ENCODE assay signal across 30 mouse cellular contexts in genomic region chr13:9127715-9128114, GRCm38 (mm10). TPM values are rescaled to one million over a fixed set of nuclear protein-coding genes. Genes with fewer than 3 reads are reported as not detected.
DNase-seq lines count a peak whose midpoint lies in the region; ATAC-seq and TF ChIP-seq lines count a peak whose summit lies in the region.
"Had no signal": no experiment of that assay in that cellular context is flagged by ENCODE, and none has a peak within 500 bp of the region (broad histone marks: within the 10 kb centered on the region; RNA-seq: fewer than 3 reads in every experiment).

No protein-coding gene starts in this region.

- peaks cover 32% of the 10 kb centered on the region for H3K79me2 ChIP-seq in myocyte (ENCODE audit: control insufficient read depth, insufficient read depth)

- TF ChIP-seq POLR2A in myocyte (IDR thresholded peaks at IDR 0.05; ENCODE audit: insufficient read length, low read depth): no peak

- peak overlapping the region; percentile 32 to 39; a peak in 3 of 4 replicates for H3K4me3 ChIP-seq in heart, embryonic 14.5 days (ENCODE audit: control insufficient read depth in 1 of 2, insufficient read depth in 1 of 2, low read depth in 1 of 2, low read length in 2 of 2)
- H3K4me3 ChIP-seq in myocyte: no peak overlapping the region
- H3K4me3 ChIP-seq: embryonic facial prominence, embryonic 15.5 days; hindbrain, embryonic 15.5 days; limb, embryonic 13.5 days; liver, embryonic 13.5 days; midbrain, embryonic 13.5 days; neural tube, embryonic 13.5 days had no signal

- H3K9ac ChIP-seq in heart, embryonic 14.5 days (ENCODE audit: low read length): peak overlapping the region; percentile 71
- H3K9ac ChIP-seq: embryonic facial prominence, embryonic 15.5 days; hindbrain, embryonic 15.5 days; limb, embryonic 13.5 days; liver, embryonic 13.5 days; midbrain, embryonic 13.5 days; neural tube, embryonic 13.5 days had no signal

- no peaks in the 10 kb centered on the region for H3K9me3 ChIP-seq in heart, embryonic 14.5 days (ENCODE audit: control insufficient read depth, low read length)
- H3K9me3 ChIP-seq: embryonic facial prominence, embryonic 15.5 days; G1E; hindbrain, embryonic 15.5 days; limb, embryonic 13.5 days; liver, embryonic 13.5 days; midbrain, embryonic 13.5 days; neural tube, embryonic 13.5 days had no signal

- peaks cover 5 to 24% of the 10 kb centered on the region in 2 experiments for H3K4me1 ChIP-seq in heart, embryonic 14.5 days (ENCODE audit: control insufficient read depth in 2 of 2, insufficient read depth in 2 of 2, low read length in 2 of 2)
- H3K4me1 ChIP-seq: embryonic facial prominence, embryonic 15.5 days; hindbrain, embryonic 15.5 days; limb, embryonic 13.5 days; midbrain, embryonic 13.5 days; neural tube, embryonic 13.5 days had no signal

- ATAC-seq in heart, embryonic 14.5 days (ENCODE audit: insufficient number of reproducible peaks, insufficient read depth, low FRiP score, low read depth): peak; percentile 68; the same call in 1 of the 2 replicates
- ATAC-seq: forebrain, embryonic 14.5 days; midbrain, embryonic 13.5 days; Patski had no signal

- H3ac ChIP-seq in myocyte (ENCODE audit: control insufficient read depth, insufficient read length): no peak overlapping the region

- no peaks in the 10 kb centered on the region for H3K27me3 ChIP-seq in heart, embryonic 14.5 days (ENCODE audit: control insufficient read depth, insufficient read depth, low read length)
- H3K27me3 ChIP-seq in myocyte (ENCODE audit: control insufficient read depth, insufficient read depth, insufficient read length): no peaks in the 10 kb centered on the region
- H3K27me3 ChIP-seq: CH12.LX; embryonic facial prominence, embryonic 15.5 days; hindbrain, embryonic 15.5 days; limb, embryonic 13.5 days; liver, embryonic 13.5 days; midbrain, embryonic 13.5 days; neural tube, embryonic 13.5 days; Patski had no signal

- DNase-seq in kidney, adult 9 months: peak; percentile 23
- no peak for DNase-seq in kidney, postnatal 4 days
- peak; percentile 49 for DNase-seq in heart, adult 8-10 months (ENCODE audit: low spot score)
- DNase-seq in thymus, postnatal 10 days (ENCODE audit: low spot score in 2 of 2): no peak
- DNase-seq in cerebellum, postnatal 25 days: no peak
- DNase-seq in cerebellum, adult 9-10 months: no peak
- DNase-seq: adrenal gland, adult 2 months; B cell, adult 2 months; cerebellum, adult 11-12 months; cerebellum, postnatal 36 days; embryo, embryonic 11 days; gastrocnemius, postnatal 25 days; kidney, adult 2 months; kidney, postnatal 10 days; layer of hippocampus, postnatal 36 days; liver, embryonic 13.5 days; lung, adult 2 months; right cerebral cortex, postnatal 4 days; thymus, adult 18-20 months had no signal

- peak overlapping the region; percentile 68 for H3K4me2 ChIP-seq in heart, embryonic 14.5 days (ENCODE audit: low read length)
- H3K4me2 ChIP-seq in myocyte (ENCODE audit: low read depth): peak overlapping the region; percentile 37
- H3K4me2 ChIP-seq: embryonic facial prominence, embryonic 15.5 days; hindbrain, embryonic 15.5 days; limb, embryonic 13.5 days; liver, embryonic 13.5 days; midbrain, embryonic 13.5 days; neural tube, embryonic 13.5 days had no signal

- WGBS in heart, embryonic 14.5 days: 32% methylated on average over 4 of the region's 4 CpGs

- H3K36me3 ChIP-seq in heart, embryonic 14.5 days (ENCODE audit: control insufficient read depth, insufficient read depth, low read length): peaks cover 77% of the 10 kb centered on the region
- peaks cover 59% of the 10 kb centered on the region for H3K36me3 ChIP-seq in myocyte (ENCODE audit: control insufficient read depth, insufficient read depth)

- peak overlapping the region; percentile 91 to 93 for H3K27ac ChIP-seq in heart, embryonic 14.5 days (replicated peaks in 1 of 2; ENCODE audit: control insufficient read depth in 1 of 2, insufficient read depth in 1 of 2, low read depth in 2 of 2, low read length in 2 of 2)
- H3K27ac ChIP-seq: embryonic facial prominence, embryonic 15.5 days; hindbrain, embryonic 15.5 days; limb, embryonic 13.5 days; liver, embryonic 13.5 days; midbrain, embryonic 13.5 days; neural tube, embryonic 13.5 days had no signal

TF ChIP-seq in myocyte, 11 proteins besides CTCF, POLR2A, EP300 and RAD21:
- TF ChIP-seq TCF12 (IDR thresholded peaks at IDR 0.05; ENCODE audit: insufficient read depth, poor library complexity, severe bottlenecking) (no peak), TCF3 (IDR thresholded peaks at IDR 0.05; ENCODE audit: insufficient read length, low read depth) (no peak), USF1 (IDR thresholded peaks at IDR 0.05; ENCODE audit: low read depth) (no peak), MYOD1 (IDR thresholded peaks at IDR 0.05; ENCODE audit: control insufficient read depth in 1 of 3, insufficient read length in 2 of 3, low read depth in 2 of 3) (peak; percentile 74 to 82 (median 76))

RNA-seq across cellular contexts. Expression of gene Larp4b, which starts 34.0 kb away (rescaled TPM):
- total RNA-seq in heart, adult 8-10 months (2022): 10 to 100 TPM; 61.4 to 87.8 (median 77.9) TPM
- 36.1 and 36.5 TPM in 2 replicates for polyA plus RNA-seq in heart, embryonic 14.5 days (2014; fragmentation: Nextera tagmentation; extraction: Ambion mirVana)
- polyA plus RNA-seq in myocyte (2012; fragmentation: generic; extraction: Trizol): 20.3 TPM

Comparison
In these comparisons a context has a peak if more than half of its experiments do, and no peak if none do; other contexts are left out.
1. DNase-seq: peak in kidney, adult 9 months (single experiment) and heart, adult 8-10 months (single experiment); none in kidney, postnatal 4 days (0 of 2), thymus, postnatal 10 days (0 of 2), cerebellum, postnatal 25 days (0 of 2) and cerebellum, adult 9-10 months (single experiment).